Mouse (Mus musculus) T-helper 2 cell (primary cell): ENCODE data around the gene Cxcl17.

Experiments
- in situ Hi-C: fragments of 300-600 bp; cut with MboI, MseI; formaldehyde crosslinking; loops from one replicate; pipeline ENCODE4 v1.15.1; 2025; ENCODE audit warnings: high pct_unique_total_duplicates

The Cxcl17 gene

GRCm38 (mm10) chr7:25377100-25377700 is 35.5 kb downstream of the Cxcl17 start:
- in situ Hi-C loops = loop anchor here (25.0 kb wide), 1 partner anchor 1960 kb away; the partner anchor contains the start of gene Ltbp4

GRCm38 (mm10) chr7:25376556-25376955 is 36.1 kb downstream of the Cxcl17 start:
- in situ Hi-C loops = loop anchor here (25.0 kb wide), 1 partner anchor 1961 kb away; the partner anchor contains the start of gene Ltbp4

DNA sequence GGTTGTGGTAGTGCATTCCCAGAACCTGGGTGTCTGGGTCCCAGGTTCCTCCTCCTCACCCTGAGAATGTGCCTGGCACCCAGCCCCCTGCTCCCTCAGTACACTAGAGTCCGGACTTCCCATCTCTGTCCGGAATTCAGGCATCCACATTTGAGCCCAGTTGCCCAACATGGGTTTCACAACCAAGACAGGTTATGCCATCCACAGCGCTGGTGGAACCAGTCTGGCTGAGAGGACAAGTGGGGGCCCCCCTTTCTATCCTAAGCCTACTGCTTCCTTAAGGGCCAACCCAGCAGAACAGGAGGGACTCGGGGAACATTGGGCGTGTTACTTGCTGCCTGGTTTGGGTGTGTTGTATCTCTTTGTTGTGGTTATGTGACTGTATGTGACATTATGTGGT is 40.2 kb downstream of the Cxcl17 start:
- in situ Hi-C loops = no loop called here

DNA sequence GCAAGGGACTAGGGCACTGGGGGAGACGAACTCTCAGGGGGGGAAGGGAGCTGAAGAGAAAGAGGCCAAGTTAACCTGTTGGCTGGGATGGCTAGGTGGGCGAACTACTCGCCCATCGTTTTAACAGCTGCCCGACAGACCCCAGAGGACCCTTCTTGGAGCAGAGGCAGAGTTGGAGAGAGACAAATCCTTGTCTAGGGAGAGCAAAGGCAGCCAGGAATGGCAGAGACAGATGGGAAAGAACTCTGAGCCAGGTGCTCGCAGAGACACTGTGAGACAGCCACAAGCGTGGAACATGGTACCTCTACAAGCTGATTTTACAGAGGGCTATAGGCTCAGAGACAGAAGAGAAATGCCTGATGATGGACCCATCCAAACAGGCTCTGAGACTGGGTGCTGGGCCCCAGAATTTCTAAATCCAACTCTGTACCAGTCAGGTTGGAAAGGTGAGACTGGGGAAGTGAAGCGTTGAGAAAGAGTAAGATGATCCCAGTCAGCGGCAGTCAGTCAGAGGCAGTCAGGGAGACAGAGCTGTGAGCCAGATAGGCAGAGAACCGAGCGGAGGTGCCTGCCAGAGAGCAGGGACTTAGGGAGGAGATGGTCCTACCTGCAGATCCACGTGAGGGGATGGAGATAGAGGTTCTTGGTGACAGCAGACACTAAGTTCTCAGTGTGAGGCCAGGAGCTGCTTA is 43.5 kb downstream of the Cxcl17 start, which contains the start of gene Cnfn:
Cnfn (minus strand) TSS at position 667 of the 692 bp plus-strand sequence.
- in situ Hi-C loops = no loop called here

DNA sequence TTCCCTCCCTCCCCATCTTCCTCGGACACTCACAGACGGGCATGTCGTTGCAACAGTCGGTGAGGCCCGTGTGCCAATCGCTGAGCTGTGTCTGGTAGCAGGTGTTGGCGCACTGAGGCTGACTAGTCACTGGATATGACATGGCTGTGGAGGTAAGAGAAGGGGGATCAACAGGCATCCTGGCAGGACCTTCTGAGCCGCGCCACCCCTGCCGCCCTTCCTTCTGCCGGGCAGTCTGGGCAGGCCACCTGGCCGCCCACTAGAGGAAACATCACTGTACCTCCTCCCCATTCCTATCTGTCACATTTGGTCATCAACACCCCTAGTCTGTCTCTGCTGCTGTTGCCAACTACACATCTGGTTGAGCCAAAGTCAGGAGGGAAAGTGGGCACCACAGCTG is 44.4 kb downstream of the Cxcl17 start:
- in situ Hi-C loops = no loop called here

DNA sequence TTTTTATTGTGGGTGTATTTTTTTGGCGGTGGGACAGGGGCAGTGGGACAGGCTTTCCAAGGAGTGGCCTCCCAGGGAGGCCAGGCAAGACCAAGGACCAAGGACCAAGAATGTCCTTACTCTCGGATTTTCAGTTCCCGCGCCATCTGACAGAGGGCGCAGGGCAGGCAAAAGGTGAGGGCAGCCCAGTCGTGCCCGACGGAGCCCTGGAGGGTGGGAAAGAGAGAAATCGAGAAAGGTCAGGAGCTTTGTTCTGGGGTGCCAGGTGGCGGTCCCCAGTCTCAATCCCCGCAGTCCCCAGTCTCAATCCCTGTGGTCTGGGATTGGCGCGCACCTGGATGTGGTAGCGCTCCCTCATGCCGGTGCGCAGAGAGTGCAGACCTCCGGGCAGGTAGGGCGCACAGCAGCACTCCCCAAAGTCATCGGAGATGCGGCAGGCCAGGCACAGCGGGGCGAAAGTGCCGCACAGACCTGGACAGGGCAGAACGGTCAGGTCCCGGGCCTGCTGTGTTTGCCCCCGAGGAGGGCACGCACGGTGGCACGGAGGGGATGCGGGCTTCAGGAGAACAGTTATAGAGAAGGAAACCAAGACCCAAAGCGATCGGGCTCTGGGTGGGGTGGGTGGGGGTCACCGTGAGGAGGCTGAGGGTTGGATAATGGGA is 44.9 kb downstream of the Cxcl17 start:
- in situ Hi-C loops = no loop called here

GRCm38 (mm10) chr7:25365937-25366625 is 46.6 kb downstream of the Cxcl17 start:
- in situ Hi-C loops = no loop called here

DNA sequence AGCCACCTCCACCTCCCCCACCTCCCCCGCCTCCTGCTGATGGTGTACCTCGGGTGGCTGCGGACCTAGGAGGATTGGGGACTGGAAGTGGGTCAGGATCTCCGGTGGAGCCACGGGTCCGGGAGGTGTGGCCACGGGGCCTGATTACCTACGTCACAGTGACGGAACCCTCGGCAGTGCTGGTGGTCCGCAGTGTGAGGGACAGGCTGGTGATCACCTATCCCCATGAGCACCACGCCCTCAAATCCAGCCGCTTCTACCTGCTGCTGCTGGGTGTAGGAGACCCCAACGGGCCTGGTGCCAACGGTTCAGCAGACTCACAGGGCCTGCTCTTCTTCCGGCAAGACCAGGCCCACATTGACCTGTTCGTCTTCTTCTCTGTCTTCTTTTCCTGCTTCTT is 49.1 kb downstream of the Cxcl17 start:
- in situ Hi-C loops = loop anchor here (5.0 kb wide), 1 partner anchor 36 kb away; no protein-coding TSS in a partner anchor

DNA sequence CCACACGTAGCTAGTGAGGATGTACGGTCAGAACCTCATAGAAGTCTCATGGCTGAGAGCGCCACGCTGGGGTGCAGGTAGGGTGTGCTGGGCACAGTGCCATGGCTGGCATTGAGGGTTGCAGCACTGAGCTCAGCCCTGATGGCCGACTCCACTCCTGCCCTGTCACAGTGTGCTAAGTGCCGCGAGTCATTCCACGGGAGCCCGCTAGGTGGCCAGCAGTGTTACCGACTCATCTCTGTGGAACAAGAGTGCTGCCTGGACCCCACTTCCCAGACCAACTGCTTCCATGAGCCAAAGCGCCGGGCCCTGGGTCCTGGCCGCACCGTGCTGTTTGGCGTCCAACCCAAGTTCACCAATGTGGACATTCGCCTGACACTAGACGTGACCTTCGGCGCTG is 49.5 kb downstream of the Cxcl17 start:
- in situ Hi-C loops = loop anchor here (5.0 kb wide), 1 partner anchor 36 kb away; no protein-coding TSS in a partner anchor

GRCm38 (mm10) chr7:25358721-25359206 is 53.9 kb downstream of the Cxcl17 start:
- in situ Hi-C loops = loop anchor here (10.0 kb wide), 1 partner anchor 704 kb away; no protein-coding TSS in a partner anchor
